Mouse (Mus musculus) embryonic facial prominence, embryonic 12.5 days (tissue): ENCODE measurements around the gene Ctso. TPM values are rescaled to one million over a fixed set of nuclear protein-coding genes. Genes with fewer than 3 reads are reported as not detected.

Experiments
- ATAC-seq: fragments of 200-750 bp; cut with Nextera tagmentation; 2 replicates; pipeline ENCODE4 v1.8.0; 2017; ENCODE audit not compliant: insufficient number of reproducible peaks, insufficient read depth, low FRiP score, low TSS enrichment
- H3K27ac ChIP-seq: fragments of 300-500 bp; sonication (generic); 2 replicates; pipeline ENCODE4 v1.5.1; 2016; ENCODE audit warnings: mild to moderate bottlenecking
- H3K27me3 ChIP-seq: fragments of 300-500 bp; sonication (generic); 2 replicates; pipeline ENCODE4 v1.6.1; 2016; ENCODE audit warnings: mild to moderate bottlenecking, moderate library complexity
- H3K36me3 ChIP-seq: fragments of 300-500 bp; sonication (generic); 2 replicates; pipeline ENCODE4 v1.6.1; 2016; ENCODE audit warnings: mild to moderate bottlenecking
- H3K4me1 ChIP-seq: fragments of 300-500 bp; sonication (generic); 2 replicates; pipeline ENCODE4 v1.6.1; 2016
- H3K4me2 ChIP-seq: fragments of 300-500 bp; sonication (generic); replicated peaks from 2 replicates; pipeline ENCODE4 v1.6.1; 2016; ENCODE audit warnings: mild to moderate bottlenecking, moderate library complexity
- H3K4me3 ChIP-seq: fragments of 300-500 bp; sonication (generic); 2 replicates; pipeline ENCODE4 v1.5.1; 2016; ENCODE audit warnings: mild to moderate bottlenecking
- H3K9ac ChIP-seq: fragments of 300-500 bp; sonication (generic); 2 replicates; pipeline ENCODE4 v1.6.1; 2016; ENCODE audit warnings: mild to moderate bottlenecking, moderate library complexity
- H3K9me3 ChIP-seq: fragments of 300-500 bp; sonication (generic); 2 replicates; pipeline ENCODE4 v1.6.1; 2016; ENCODE audit warnings: mild to moderate bottlenecking, moderate library complexity
- WGBS: fragments of 180-500 bp; shearing (Covaris S2); methylation state at CpG from one replicate; pipeline ENCODE4 v1.1.7; 2016; 5-methylcytosine and 5-hydroxymethylcytosine counted together
- polyA plus RNA-seq: library from polyadenylated mRNA; unstranded; fragments of >200 nt; fragmentation: Nextera tagmentation; extraction: Ambion mirVana; gene quantifications from 2 replicates; pipeline ENCODE4 v1.2.1, GENCODE M21; 2016

Gene Ctso
- polyA plus RNA-seq, 1 experiment from 2014 or later, result 8.1 TPM

DNA sequence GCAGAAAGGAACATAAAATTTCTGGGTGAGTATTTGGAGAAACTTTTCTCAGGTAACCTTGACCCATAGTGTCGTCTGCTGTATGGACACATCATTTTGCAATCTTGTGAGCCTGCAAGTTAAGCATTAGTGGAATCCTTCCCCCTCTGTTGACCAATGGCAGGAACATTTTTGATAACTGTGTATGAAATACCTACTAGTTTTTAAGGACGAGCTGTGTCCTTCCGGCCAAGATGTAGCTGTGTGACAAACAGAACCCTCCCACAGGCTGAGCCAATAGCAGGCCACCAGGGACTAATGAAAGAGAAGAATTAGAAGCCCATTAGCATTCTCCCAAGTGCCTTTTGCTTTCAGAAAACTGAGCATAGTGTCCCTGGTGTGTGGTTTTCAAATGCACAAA, 58.1 kb downstream of the Ctso start:
- WGBS, result 76% methylated on average over 3 of the region's 3 CpGs
- Histone ChIP-seq H3K4me1 (no peaks in the 10 kb centered on the region), H3K4me2 (no peak overlapping the region), H3K4me3 (no peak overlapping the region), H3K36me3 (no peaks in the 10 kb centered on the region), H3K9me3 (no peaks in the 10 kb centered on the region), H3K27ac (no peak overlapping the region), H3K9ac (no peak overlapping the region), H3K27me3 (no peaks in the 10 kb centered on the region)
- no peak for ATAC-seq

DNA sequence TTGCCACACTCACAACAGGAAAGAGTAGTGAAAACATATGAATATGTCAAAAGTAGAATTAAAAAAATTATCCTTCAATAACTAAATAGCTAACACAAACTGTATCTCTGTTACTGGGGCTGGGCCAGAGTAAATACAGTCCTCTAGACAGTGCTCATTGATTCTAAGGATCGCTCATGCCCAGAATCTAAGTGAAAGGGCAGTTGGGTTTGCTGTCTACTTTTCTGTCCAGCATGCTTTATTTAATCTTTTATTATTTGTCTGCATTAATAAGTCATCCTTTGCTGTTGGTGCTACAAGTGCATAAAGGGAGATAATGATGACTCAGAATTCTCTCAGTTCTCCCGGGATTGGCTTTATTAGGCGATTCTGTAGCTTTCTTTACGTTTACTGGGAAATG, 63.0 kb downstream of the Ctso start:
- H3K4me1 ChIP-seq, result no peaks in the 10 kb centered on the region
- H3K36me3 ChIP-seq, result no peaks in the 10 kb centered on the region
- no peak overlapping the region for H3K27ac ChIP-seq
- H3K9me3 ChIP-seq, result no peaks in the 10 kb centered on the region
- H3K27me3 ChIP-seq, result no peaks in the 10 kb centered on the region
- ATAC-seq, result no peak
- no peak overlapping the region for H3K4me3 ChIP-seq
- WGBS, result 44% methylated on average over 4 of the region's 4 CpGs
- H3K4me2 ChIP-seq, result no peak overlapping the region
- H3K9ac ChIP-seq, result no peak overlapping the region

DNA sequence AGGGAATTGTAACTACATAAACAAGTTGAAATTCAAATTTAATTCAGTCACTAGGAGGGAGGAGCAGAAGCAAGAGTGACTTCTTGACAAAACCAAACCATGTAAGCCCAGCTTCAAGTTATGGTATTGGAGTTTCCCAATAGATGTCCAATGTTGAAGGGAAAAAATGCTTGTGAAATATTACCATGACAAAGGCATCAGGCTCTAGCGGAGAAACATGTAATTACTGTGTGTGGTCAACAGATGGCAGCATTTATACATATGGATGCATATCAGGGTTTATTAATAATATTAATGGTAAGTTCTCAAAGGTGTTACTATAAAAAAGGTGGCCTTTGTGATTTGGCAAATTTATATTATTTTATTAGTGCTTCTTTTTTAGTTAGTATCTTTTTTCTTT, 63.6 kb downstream of the Ctso start:
- Histone ChIP-seq H3K9me3 (no peaks in the 10 kb centered on the region), H3K36me3 (no peaks in the 10 kb centered on the region), H3K9ac (no peak overlapping the region), H3K4me1 (no peaks in the 10 kb centered on the region), H3K27me3 (no peaks in the 10 kb centered on the region), H3K27ac (no peak overlapping the region), H3K4me3 (no peak overlapping the region), H3K4me2 (no peak overlapping the region)
- no peak for ATAC-seq
- WGBS, result 0% methylated on average over 1 of the region's 1 CpGs

Other genes with a start within 250 kb of the Ctso start
- gene Tdo2, start 43.6 kb downstream of the Ctso start, polyA plus RNA-seq, result 0.09 TPM in 1 of 2 replicates, not detected in the other
- not detected in 2 replicates for gene Asic5, start 49.7 kb downstream of the Ctso start, polyA plus RNA-seq
- gene Gucy1b1, start 142.1 kb downstream of the Ctso start, polyA plus RNA-seq, result 8.0 and 9.7 TPM in 2 replicates
- gene Gucy1a1, start 213.2 kb downstream of the Ctso start, polyA plus RNA-seq, result 5.3 and 6.3 TPM in 2 replicates